Mouse (Mus musculus): ENCODE data around the gene Btbd17.

GRCm38 (mm10) chr11:114769911-114770310 is 25.8 kb downstream of the Btbd17 start:
- TF ChIP-seq GATA1 (IDR thresholded peaks at IDR 0.05; ENCODE audit: borderline replicate concordance, low read length) (no peak), FLI1 (IDR thresholded peaks at IDR 0.05; ENCODE audit: low read length) (no peak)
